Mouse (Mus musculus): ENCODE measurements around the gene Crb3.

The Crb3 gene

DNA sequence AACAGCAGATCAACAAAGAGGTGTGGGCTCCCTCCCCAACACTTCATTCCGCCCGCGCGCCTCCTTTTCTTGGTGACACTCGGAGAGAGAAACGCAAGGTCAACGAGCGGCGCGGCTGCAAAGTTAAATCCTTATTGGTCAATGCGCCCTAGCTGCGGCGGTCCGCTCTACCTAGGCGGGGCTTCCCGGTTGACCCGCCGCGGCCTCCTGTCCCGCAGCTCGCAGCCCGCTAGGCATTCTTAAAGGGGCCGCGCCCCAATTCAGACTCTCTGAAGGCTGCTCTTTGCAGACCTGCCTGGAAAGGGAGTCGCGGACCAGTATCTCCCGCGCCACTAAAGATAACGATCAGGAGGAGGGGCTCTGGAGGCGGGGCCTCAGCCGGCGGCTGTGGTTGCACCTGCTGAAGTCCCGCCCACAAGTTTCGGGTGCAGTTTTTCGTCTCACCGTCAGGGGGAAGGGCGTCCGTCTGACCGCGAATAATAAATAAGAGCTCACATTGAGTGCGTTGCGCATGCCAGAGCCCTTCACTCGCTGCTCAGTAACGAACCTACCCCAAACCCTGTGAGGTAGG lies 1.4 kb downstream of the Crb3 start:
- in situ Hi-C loops (cut with MboI; ENCODE audit: low pct_unique_long_range_greater_than_20kb in 1 of 2, low sequenced_read_pairs in 2 of 2, unreplicated experiment in 1 of 2): no loop called here

DNA sequence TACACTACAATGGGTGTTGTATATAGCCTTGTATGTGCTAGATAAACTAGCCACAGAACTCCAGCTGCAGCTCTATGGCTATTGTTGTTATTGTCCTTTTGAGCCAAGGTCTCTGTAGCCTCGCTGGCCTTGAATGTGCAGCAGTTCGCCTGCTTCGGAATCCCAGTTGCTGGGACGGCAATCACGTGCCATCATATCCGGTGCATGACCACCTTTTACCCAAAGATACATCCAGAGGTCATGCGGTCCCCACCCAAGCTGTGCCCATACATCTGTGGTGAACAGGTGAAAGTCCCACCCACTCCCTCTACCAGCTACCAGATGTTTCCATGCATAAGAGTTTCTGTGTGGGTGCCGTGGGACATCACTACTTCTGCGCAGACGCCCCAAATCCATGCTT lies 2.2 kb downstream of the Crb3 start:
- in situ Hi-C loops (cut with MboI; ENCODE audit: low pct_unique_long_range_greater_than_20kb in 1 of 2, low sequenced_read_pairs in 2 of 2, unreplicated experiment in 1 of 2): no loop called here

DNA sequence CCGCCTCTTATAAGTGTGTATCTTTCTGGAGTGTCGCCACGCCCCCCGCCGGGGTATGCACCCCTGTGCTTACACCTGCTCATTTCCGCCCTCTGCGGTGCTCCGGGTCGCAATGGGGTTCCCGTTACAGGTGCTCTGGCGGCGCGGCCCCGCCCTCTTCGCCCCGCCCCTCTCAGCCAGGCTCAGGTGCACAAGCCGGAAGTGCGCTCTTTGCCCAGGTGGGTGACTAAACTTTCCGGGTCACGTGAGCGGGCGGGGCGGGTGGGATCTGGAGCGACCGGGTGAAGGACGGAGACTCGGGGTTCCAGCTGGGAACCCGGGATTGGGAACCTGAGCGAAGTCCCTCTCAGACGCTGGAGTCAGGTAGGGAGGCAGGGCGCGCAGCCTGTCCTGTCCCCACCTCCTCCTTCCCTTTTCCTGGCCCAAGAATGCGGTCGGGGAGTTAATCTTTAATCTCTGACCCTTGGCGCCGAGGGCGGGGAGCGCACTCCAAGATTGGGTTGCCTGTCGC lies 3.2 kb downstream of the Crb3 start:
- in situ Hi-C loops (cut with MboI; ENCODE audit: low pct_unique_long_range_greater_than_20kb in 1 of 2, low sequenced_read_pairs in 2 of 2, unreplicated experiment in 1 of 2): no loop called here

- in situ Hi-C loops (cut with MboI; ENCODE audit: low pct_unique_long_range_greater_than_20kb in 1 of 2, low sequenced_read_pairs in 2 of 2, unreplicated experiment in 1 of 2): no loop called here
Measured at GRCm38 (mm10) chr17:57062548-57062947, 3.6 kb downstream of the Crb3 start.

- in situ Hi-C loops (cut with MboI; ENCODE audit: low pct_unique_long_range_greater_than_20kb in 1 of 2, low sequenced_read_pairs in 2 of 2, unreplicated experiment in 1 of 2): no loop called here
Measured at GRCm38 (mm10) chr17:57063031-57063430, 4.1 kb downstream of the Crb3 start.

GRCm38 (mm10) chr17:57066908-57067307 lies 8.0 kb downstream of the Crb3 start:
- in situ Hi-C loops (cut with MboI; ENCODE audit: low pct_unique_long_range_greater_than_20kb in 1 of 2, low sequenced_read_pairs in 2 of 2, unreplicated experiment in 1 of 2): no loop called here

DNA sequence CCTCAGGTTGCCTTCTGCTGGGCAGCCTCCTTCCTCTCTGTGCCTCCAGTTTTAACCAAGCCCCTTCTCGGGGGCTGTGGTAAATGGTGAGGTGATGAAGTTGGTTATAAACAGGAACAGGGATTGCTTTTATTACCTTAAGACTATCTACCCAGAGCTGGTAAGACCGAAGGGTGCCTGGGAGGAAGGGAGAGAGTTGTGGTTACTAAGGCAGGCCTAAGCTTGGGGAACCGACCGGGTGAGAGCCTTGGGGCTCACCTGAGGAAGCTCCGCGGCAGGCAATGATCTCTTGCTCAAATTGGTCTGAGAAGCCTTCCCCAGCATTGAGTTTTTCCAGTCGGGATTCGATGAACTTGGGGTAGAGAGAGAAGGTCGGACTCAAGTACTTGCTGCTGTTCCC lies 11.4 kb downstream of the Crb3 start:
- in situ Hi-C loops (cut with MboI; ENCODE audit: low pct_unique_long_range_greater_than_20kb in 1 of 2, low sequenced_read_pairs in 2 of 2, unreplicated experiment in 1 of 2): no loop called here

DNA sequence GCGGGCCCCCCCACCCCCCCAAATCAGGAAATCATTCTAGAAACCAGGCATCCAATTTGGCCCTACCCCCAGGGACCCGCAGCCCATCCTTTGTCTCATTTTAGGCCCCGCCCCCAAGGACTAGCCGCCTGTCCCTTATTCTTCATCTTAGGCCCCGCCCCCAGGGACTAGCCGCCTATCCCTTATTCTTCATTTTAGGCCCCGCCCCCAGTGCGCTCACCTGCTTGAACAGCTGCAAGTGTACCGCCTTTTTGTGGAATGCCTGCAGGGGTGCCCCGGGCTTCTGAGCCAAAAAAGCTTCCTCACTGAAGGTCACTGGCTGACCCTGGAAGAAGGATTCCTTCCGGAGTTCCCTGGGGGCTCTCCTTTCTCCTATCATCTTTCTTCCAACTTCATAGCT lies 11.8 kb downstream of the Crb3 start:
- in situ Hi-C loops (cut with MboI; ENCODE audit: low pct_unique_long_range_greater_than_20kb in 1 of 2, low sequenced_read_pairs in 2 of 2, unreplicated experiment in 1 of 2): no loop called here

DNA sequence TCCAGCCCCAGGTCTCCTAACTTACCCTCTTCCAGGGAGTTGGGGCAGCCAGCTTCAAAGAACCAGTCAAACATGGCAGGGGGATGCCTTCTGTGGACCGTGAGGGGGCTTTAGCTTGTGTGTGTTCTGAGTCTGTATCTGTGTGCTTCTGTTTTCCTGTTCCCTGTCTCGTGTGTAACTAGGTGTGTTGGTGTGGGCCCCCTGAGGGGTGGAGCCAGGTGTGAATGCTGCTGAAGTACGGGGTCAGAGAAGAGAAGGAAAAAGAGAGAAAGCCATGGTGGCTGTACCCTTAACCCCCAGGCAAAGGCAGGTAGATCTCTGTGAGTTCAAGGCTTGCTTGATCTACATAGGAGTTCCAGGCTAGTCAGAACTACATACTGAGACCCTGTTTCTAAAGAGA lies 18.0 kb downstream of the Crb3 start:
- in situ Hi-C loops (cut with MboI; ENCODE audit: low pct_unique_long_range_greater_than_20kb in 1 of 2, low sequenced_read_pairs in 2 of 2, unreplicated experiment in 1 of 2): no loop called here

DNA sequence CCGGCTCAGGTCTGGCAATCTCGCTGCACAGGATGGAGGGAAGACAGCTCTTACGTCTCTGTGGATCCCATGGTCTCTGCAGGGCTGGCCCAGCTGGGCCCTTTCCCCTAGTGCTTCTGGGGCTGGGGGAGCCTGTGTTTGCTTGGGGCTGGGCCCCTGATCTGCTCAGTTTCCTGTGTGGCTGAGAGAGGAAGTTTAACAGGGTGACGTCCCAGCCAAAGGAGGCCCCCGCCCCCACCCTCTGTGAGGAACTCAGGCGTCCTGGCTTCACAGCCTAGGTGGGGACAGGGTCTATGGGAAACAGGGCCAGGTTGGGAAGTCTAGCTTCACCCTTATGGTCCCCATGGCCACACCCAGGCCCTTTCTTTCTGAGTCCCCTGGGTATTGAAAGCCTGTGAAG lies 19.4 kb downstream of the Crb3 start, which contains the start of gene Dennd1c:
Gene Dennd1c, minus strand, starts transcription at position 179 of the 400 bp plus-strand sequence.
- in situ Hi-C loops (cut with MboI; ENCODE audit: low pct_unique_long_range_greater_than_20kb in 1 of 2, low sequenced_read_pairs in 2 of 2, unreplicated experiment in 1 of 2): no loop called here

- in situ Hi-C loops (cut with MboI; ENCODE audit: low pct_unique_long_range_greater_than_20kb in 1 of 2, low sequenced_read_pairs in 2 of 2, unreplicated experiment in 1 of 2): no loop called here
Measured at GRCm38 (mm10) chr17:57079919-57080318, 21.0 kb downstream of the Crb3 start.

DNA sequence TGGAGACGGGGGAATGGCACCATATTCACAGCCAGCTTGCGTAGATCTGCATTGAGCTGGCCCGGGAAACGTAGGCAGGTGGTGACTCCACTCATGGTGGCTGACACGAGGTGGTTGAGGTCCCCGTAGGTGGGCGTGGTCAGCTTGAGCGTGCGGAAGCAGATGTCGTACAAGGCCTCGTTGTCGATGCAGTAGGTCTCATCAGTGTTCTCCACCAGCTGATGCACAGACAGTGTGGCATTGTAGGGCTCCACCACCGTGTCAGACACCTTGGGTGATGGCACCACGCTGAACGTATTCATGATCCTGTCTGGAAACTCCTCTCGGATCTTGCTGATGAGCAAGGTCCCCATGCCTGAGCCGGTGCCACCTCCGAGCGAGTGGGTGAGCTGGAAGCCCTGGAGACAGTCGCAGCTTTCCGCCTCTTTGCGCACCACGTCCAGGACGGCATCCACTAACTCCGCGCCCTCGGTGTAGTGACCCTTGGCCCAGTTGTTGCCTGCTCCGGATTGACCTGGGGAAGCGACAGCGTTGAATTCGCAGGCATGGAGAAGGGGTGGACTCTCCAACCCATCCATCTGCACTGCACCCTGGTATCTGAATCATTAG lies 22.4 kb downstream of the Crb3 start:
- in situ Hi-C loops (cut with MboI; ENCODE audit: low pct_unique_long_range_greater_than_20kb in 1 of 2, low sequenced_read_pairs in 2 of 2, unreplicated experiment in 1 of 2): no loop called here

GRCm38 (mm10) chr17:57082481-57082880 lies 23.6 kb downstream of the Crb3 start:
- in situ Hi-C loops (cut with MboI; ENCODE audit: low pct_unique_long_range_greater_than_20kb in 1 of 2, low sequenced_read_pairs in 2 of 2, unreplicated experiment in 1 of 2): no loop called here

DNA sequence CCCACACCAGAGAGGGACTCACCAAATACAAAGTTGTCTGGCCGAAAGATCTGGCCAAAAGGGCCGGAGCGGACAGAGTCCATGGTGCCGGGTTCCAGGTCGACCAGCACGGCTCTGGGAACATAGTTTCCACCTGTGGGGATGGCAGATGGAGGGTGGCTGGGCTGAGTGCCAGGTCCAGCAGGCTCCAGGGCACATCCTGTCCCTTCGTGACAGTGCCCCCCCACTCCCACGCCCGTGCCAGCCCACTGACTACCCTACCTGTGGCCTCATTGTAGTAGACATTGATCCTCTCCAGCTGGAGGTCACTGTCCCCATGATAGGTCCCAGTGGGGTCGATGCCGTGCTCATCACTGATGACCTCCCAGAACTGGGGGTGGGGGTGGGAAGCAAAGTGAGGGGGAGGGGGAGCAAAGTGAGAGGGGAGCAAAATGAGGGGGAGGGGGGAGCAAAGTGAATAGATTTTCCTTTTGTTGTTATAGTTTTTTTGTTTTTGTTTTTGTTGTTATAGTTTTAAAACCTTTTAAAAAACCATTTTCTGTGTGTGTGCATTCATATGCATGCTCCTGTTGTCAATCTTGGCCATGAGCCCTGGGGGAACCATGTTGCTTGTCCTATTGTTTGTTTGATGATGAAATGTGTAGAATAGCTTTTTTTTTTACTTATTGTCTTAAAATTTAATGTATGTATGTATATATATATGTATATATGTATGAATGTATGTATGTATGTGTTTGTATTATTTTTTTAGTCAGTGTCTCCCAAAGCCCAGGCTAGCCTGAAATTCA lies 27.3 kb downstream of the Crb3 start:
- in situ Hi-C loops (cut with MboI; ENCODE audit: low pct_unique_long_range_greater_than_20kb in 1 of 2, low sequenced_read_pairs in 2 of 2, unreplicated experiment in 1 of 2): no loop called here

DNA sequence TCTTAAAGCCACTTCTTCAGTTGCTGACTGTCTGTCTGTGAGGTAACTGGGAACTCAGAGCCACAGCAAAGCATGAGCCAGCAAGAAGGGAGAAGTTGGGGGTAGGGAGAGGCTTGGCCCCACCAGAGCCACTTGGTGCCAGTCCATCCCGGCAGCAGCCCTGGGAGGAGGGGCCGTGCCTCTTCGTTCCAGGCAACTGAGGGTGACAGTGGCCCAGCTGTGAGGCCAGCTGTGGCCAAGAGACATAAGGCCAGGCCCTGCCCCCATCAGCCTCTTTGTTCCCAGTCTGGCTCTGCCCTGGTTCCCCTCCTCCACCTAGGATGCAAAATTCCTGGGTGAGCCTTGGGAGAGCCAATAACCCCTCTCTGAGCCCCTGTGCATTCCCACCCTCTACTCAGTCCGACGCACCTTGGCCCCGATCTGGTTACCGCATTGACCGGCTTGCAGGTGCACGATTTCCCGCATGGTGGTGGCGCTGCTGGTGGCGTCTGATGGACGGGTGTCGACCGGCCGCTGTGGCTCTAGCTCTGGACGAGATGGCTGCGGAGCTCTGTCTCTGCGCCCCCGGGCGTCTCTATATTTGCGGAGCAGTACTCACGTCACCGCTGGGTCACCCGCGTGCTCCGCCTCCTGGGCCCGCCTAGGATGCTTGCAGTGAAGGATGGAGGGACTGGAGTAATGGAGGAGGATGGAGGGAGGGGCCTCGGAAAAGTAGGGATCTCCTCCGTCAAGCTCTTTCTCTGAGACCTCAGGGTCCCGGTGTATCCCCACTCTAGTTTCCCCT lies 28.3 kb downstream of the Crb3 start, which contains the start of gene Tubb4a:
Gene Tubb4a, minus strand, starts transcription at position 734 of the 784 bp plus-strand sequence.
- in situ Hi-C loops (cut with MboI; ENCODE audit: low pct_unique_long_range_greater_than_20kb in 1 of 2, low sequenced_read_pairs in 2 of 2, unreplicated experiment in 1 of 2): no loop called here

DNA sequence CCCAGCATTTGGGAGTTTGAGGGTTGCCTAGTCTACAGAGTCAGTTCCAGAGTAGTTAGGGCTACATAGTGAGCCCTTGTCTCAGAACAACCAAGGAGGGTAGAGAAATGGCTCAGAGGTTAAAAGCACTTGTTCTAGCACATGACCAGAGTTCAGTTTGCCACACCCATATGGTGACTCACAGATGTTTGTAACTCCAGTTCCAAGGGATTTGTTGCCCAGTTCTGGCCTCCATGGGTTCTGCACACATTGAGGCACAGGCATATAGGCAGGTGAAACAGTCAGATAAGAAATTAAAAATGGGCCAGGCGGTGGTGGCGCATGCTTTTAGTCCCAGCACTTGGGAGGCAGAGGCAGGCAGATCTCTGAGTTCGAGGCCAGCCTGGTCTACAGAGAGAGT lies 35.3 kb downstream of the Crb3 start:
- in situ Hi-C loops (cut with MboI; ENCODE audit: low pct_unique_long_range_greater_than_20kb in 1 of 2, low sequenced_read_pairs in 2 of 2, unreplicated experiment in 1 of 2): loop anchor here (10.0 kb wide), 2 partner anchors 71 to 241 kb away; no protein-coding TSS in a partner anchor

DNA sequence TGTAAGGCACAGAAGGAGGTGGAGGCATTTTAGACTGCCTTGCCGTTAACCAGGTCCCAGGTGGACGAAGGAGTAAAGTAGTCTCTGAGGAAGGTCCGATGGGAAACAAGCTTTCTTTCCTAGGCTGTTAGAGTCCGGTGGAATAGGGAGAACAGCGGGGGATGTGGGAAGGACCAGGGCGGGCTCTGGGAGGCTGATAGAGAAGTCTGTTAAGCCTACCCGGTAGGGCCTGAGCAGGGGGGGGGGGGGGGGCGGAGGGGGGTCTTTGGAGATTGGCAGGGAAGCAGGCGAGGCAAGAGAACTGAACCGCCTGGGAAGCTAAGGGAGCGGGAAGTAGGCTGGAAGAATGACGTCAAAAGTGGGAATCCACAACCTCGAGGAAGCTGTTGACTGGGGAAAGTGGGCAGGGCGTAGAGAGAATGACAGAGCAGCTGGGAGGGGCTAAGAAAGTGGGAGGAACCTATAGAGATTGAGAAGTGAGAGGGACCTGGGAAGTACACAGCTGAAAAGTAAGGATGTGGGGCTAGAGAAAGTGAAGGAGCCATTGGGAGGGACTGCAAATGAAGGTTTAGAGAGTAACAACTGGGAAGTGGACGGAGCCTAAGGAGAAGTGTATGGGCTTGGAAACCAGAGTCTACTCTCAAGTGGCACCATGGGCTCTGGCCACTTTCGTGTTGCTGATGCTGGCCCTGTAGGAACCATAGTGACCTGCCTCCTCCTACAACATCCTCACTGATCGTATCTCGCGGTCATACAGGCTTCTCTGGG lies 37.1 kb downstream of the Crb3 start:
- in situ Hi-C loops (cut with MboI; ENCODE audit: low pct_unique_long_range_greater_than_20kb in 1 of 2, low sequenced_read_pairs in 2 of 2, unreplicated experiment in 1 of 2): loop anchor here (10.0 kb wide), 2 partner anchors 69 to 239 kb away; no protein-coding TSS in a partner anchor

GRCm38 (mm10) chr17:57096623-57096920 lies 37.7 kb downstream of the Crb3 start:
- in situ Hi-C loops (cut with MboI; ENCODE audit: low pct_unique_long_range_greater_than_20kb in 1 of 2, low sequenced_read_pairs in 2 of 2, unreplicated experiment in 1 of 2): loop anchor here (10.0 kb wide), 2 partner anchors 68 to 238 kb away; no protein-coding TSS in a partner anchor

Measured in mouse embryonic stem cell (cell line).